Mouse (Mus musculus): Measurements from ENCODE around the gene Cdc14a. TPM values are rescaled to one million over a fixed set of nuclear protein-coding genes. Genes with fewer than 3 reads are reported as not detected.

Gene Cdc14a
- polyA plus RNA-seq, 1 experiment from 2014 or later = 7.1 TPM

GRCm38 (mm10) chr3:116436811-116437601, 13.2 kb upstream of the Cdc14a start:
- ChIA-PET POLR2A (no interaction called here), CTCF (interaction anchor here (1.0 to 1.5 kb wide), 4 partner anchors 13 to 38 kb away, joined by 3 to 6 read pairs (median 3); partner anchors contain the start of gene Cdc14a)
- in situ Hi-C loops (cut with MboI; ENCODE audit: low pct_unique_long_range_greater_than_20kb) = no loop called here

GRCm38 (mm10) chr3:116436113-116436512, 12.3 kb upstream of the Cdc14a start:
- CTCF ChIA-PET = interaction anchor here (1.0 to 1.5 kb wide), 3 partner anchors 12 to 26 kb away, joined by 3 to 6 read pairs (median 3); partner anchors contain the start of gene Cdc14a

More at GRCm38 (mm10) chr3:116436811-116437601, 13.2 kb upstream of the Cdc14a start:
- ATAC-seq (no peak), DNase-seq (ENCODE audit: low read depth, low spot score) (no peak)
- H3K27me3 ChIP-seq = peaks cover 6% of the 10 kb centered on the region
- no peak for TF ChIP-seq CTCF (IDR thresholded peaks at IDR 0.05)

GRCm38 (mm10) chr3:116434757-116435156, 10.9 kb upstream of the Cdc14a start:
- in situ Hi-C loops (cut with MboI; ENCODE audit: low pct_unique_long_range_greater_than_20kb) = no loop called here
- TF ChIP-seq CTCF (IDR thresholded peaks at IDR 0.05) = no peak
- ATAC-seq (no peak), DNase-seq (ENCODE audit: low read depth, low spot score) (no peak)
- CTCF ChIA-PET = interaction anchor here (1.1 to 2.3 kb wide), 4 partner anchors 10 to 68 kb away, joined by 3 to 10 read pairs (median 4); partner anchors contain the start of gene Cdc14a
- POLR2A ChIA-PET = interaction anchor here (0.6 to 1.1 kb wide), 2 partner anchors 10 to 41 kb away, joined by 3 read pairs; no protein-coding TSS in a partner anchor
- peaks cover 10% of the 10 kb centered on the region for H3K27me3 ChIP-seq

More at GRCm38 (mm10) chr3:116436113-116436512, 12.3 kb upstream of the Cdc14a start:
- no peak for TF ChIP-seq CTCF (IDR thresholded peaks at IDR 0.05)
- DNase-seq (ENCODE audit: low read depth, low spot score) (no peak), ATAC-seq (no peak)
- in situ Hi-C loops (cut with MboI; ENCODE audit: low pct_unique_long_range_greater_than_20kb) = no loop called here
- POLR2A ChIA-PET = no interaction called here
- H3K27me3 ChIP-seq = peaks cover 6% of the 10 kb centered on the region

- no peak for TF ChIP-seq CTCF (IDR thresholded peaks at IDR 0.05)
- POLR2A ChIA-PET = interaction anchor here (0.6 kb wide), 1 partner anchor 44 kb away, joined by 6 read pairs; no protein-coding TSS in a partner anchor
- ATAC-seq (no peak), DNase-seq (ENCODE audit: low read depth, low spot score) (no peak)
- in situ Hi-C loops (cut with MboI; ENCODE audit: low pct_unique_long_range_greater_than_20kb) = no loop called here
- CTCF ChIA-PET = interaction anchor here (1.8 to 3.5 kb wide), 2 partner anchors 9 to 85 kb away, joined by 4 to 10 read pairs; no protein-coding TSS in a partner anchor
- peaks cover 3% of the 10 kb centered on the region for H3K27me3 ChIP-seq
Observed at GRCm38 (mm10) chr3:116425901-116426300, 2.1 kb upstream of the Cdc14a start.

GRCm38 (mm10) chr3:116424973-116425284, 1.1 kb upstream of the Cdc14a start:
- no peak for TF ChIP-seq CTCF (IDR thresholded peaks at IDR 0.05)
- POLR2A ChIA-PET = interaction anchor here (0.6 to 1.3 kb wide), 5 partner anchors 10 to 85 kb away, joined by 3 to 4 read pairs (median 3); no protein-coding TSS in a partner anchor
- peak; percentile 57 for ATAC-seq
- in situ Hi-C loops (cut with MboI; ENCODE audit: low pct_unique_long_range_greater_than_20kb) = loop anchor here (5.0 kb wide), 2 partner anchors 67 to 83 kb away; no protein-coding TSS in a partner anchor
- H3K27me3 ChIP-seq = no peaks in the 10 kb centered on the region
- CTCF ChIA-PET = interaction anchor here (1.0 to 3.5 kb wide), 11 partner anchors 10 to 93 kb away, joined by 3 to 13 read pairs (median 4); no protein-coding TSS in a partner anchor
- DNase-seq (ENCODE audit: low read depth, low spot score) = no peak

- no peaks in the 10 kb centered on the region for H3K27me3 ChIP-seq
- no peak for TF ChIP-seq CTCF (IDR thresholded peaks at IDR 0.05)
- in situ Hi-C loops (cut with MboI; ENCODE audit: low pct_unique_long_range_greater_than_20kb) = loop anchor here (5.0 kb wide), 2 partner anchors 68 to 82 kb away; no protein-coding TSS in a partner anchor
- DNase-seq (ENCODE audit: low read depth, low spot score) (peak; percentile 76), ATAC-seq (peak; percentile 20)
- POLR2A ChIA-PET = interaction anchor here (0.6 to 1.3 kb wide), 8 partner anchors 11 to 234 kb away, joined by 3 to 4 read pairs (median 3); partner anchors contain the start of gene Sass6
- CTCF ChIA-PET = interaction anchor here (0.8 to 3.5 kb wide), 18 partner anchors 10 to 93 kb away, joined by 3 to 14 read pairs (median 4); partner anchors contain the start of gene Dbt
Observed at GRCm38 (mm10) chr3:116424160-116424972, 534 bp upstream of the Cdc14a start.

- POLR2A ChIA-PET = interaction anchor here (0.6 kb wide), 2 partner anchors 79 to 380 kb away, joined by 4 to 5 read pairs; no protein-coding TSS in a partner anchor
- peak; percentile 0 for ATAC-seq
- no peaks in the 10 kb centered on the region for H3K27me3 ChIP-seq
- no peak for DNase-seq (ENCODE audit: low read depth, low spot score)
- in situ Hi-C loops (cut with MboI; ENCODE audit: low pct_unique_long_range_greater_than_20kb) = loop anchor here (5.0 kb wide), 2 partner anchors 69 to 81 kb away; no protein-coding TSS in a partner anchor
- CTCF ChIA-PET = interaction anchor here (0.6 to 3.1 kb wide), 14 partner anchors 10 to 300 kb away, joined by 3 to 14 read pairs (median 4); partner anchors contain the start of gene Dbt
- TF ChIP-seq CTCF (IDR thresholded peaks at IDR 0.05) = no peak
Observed at GRCm38 (mm10) chr3:116422795-116423352, 958 bp downstream of the Cdc14a start.

- in situ Hi-C loops (cut with MboI; ENCODE audit: low pct_unique_long_range_greater_than_20kb) = loop anchor here (5.0 kb wide), 2 partner anchors 70 to 80 kb away; no protein-coding TSS in a partner anchor
- no peak for ATAC-seq
- no peak for DNase-seq (ENCODE audit: low read depth, low spot score)
- no peak for TF ChIP-seq CTCF (IDR thresholded peaks at IDR 0.05)
- CTCF ChIA-PET = interaction anchor here (0.6 to 3.1 kb wide), 13 partner anchors 9 to 160 kb away, joined by 3 to 14 read pairs (median 5); partner anchors contain the start of gene Rtca
- POLR2A ChIA-PET = no interaction called here
- no peaks in the 10 kb centered on the region for H3K27me3 ChIP-seq
Observed at GRCm38 (mm10) chr3:116422074-116422473, 1.8 kb downstream of the Cdc14a start.

GRCm38 (mm10) chr3:116421121-116421520, 2.7 kb downstream of the Cdc14a start:
- TF ChIP-seq CTCF (IDR thresholded peaks at IDR 0.05) = no peak
- POLR2A ChIA-PET = interaction anchor here (0.9 kb wide), 1 partner anchor 33 kb away, joined by 4 read pairs; no protein-coding TSS in a partner anchor
- H3K27me3 ChIP-seq = no peaks in the 10 kb centered on the region
- CTCF ChIA-PET = interaction anchor here (1.8 to 2.2 kb wide), 2 partner anchors 13 to 87 kb away, joined by 5 to 8 read pairs; partner anchors contain the start of gene Rtca
- DNase-seq (ENCODE audit: low read depth, low spot score) = no peak
- in situ Hi-C loops (cut with MboI; ENCODE audit: low pct_unique_long_range_greater_than_20kb) = loop anchor here (5.0 kb wide), 2 partner anchors 71 to 79 kb away; no protein-coding TSS in a partner anchor
- no peak for ATAC-seq

Measured in Patski (cell line).